8 mouse cellular contexts compared by ENCODE assay signal in the genomic region with DNA sequence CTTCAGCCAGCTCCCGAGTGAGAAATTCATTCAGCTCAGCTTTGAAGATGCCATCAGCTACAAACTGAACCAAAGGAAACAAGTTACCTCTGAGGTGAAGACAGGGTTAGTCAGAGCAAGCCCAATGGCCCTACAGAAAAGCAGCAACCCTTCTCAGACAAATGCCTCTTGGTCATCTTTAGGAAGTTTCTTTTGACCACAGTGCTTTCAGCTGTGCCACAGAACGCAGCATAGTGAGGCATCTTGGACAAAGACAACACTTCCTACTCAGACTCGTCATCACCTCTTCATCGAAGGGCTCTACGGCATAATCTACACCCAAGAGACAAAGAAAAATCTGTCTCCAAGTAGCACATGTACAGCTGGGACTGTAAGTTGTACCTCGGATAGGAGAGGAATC. TPM values are rescaled to one million over a fixed set of nuclear protein-coding genes. Genes with fewer than 3 reads are reported as not detected.
DNase-seq lines count a peak whose midpoint lies in the region; ATAC-seq and TF ChIP-seq lines count a peak whose summit lies in the region.

No protein-coding gene starts in this region.

- H3K79me2 ChIP-seq in C2C12 (ENCODE audit: control insufficient read depth, insufficient read depth) = peaks cover 49% of the 10 kb centered on the region

- H3K27ac ChIP-seq in gastrocnemius, adult 2 months = peak overlapping the region; percentile 88
- peak overlapping the region; percentile 81 for H3K27ac ChIP-seq in forebrain, embryonic 15.5 days (replicated peaks)
- peak overlapping the region; percentile 82 for H3K27ac ChIP-seq in liver, embryonic 15.5 days (replicated peaks)

- H3K36me3 ChIP-seq in C2C12 (ENCODE audit: control insufficient read depth, insufficient read depth) = peaks cover 35% of the 10 kb centered on the region
- peaks cover 47% of the 10 kb centered on the region for H3K36me3 ChIP-seq in forebrain, embryonic 15.5 days
- H3K36me3 ChIP-seq in liver, embryonic 15.5 days (replicated peaks) = peaks cover 50% of the 10 kb centered on the region

- peak overlapping the region; percentile 62 for H3K9ac ChIP-seq in forebrain, embryonic 15.5 days (replicated peaks)
- H3K9ac ChIP-seq in liver, embryonic 15.5 days = peak overlapping the region; percentile 78

- H3K27me3 ChIP-seq in C2C12 (ENCODE audit: control insufficient read depth, insufficient read depth, insufficient read length) = no peaks in the 10 kb centered on the region
- H3K27me3 ChIP-seq in forebrain, embryonic 15.5 days = peaks cover 4% of the 10 kb centered on the region; the same call in 1 of the 2 replicates
- H3K27me3 ChIP-seq in liver, embryonic 15.5 days = no peaks in the 10 kb centered on the region

- 6% methylated on average over 6 of the region's 6 CpGs for WGBS in forebrain, embryonic 15.5 days
- 0% methylated on average over 6 of the region's 6 CpGs for WGBS in liver, embryonic 15.5 days (ENCODE audit: insufficient replicate concordance)

- DNase-seq in gastrocnemius, adult 2 months = no peak
- DNase-seq in gastrocnemius, postnatal 36 days = no peak
- DNase-seq in frontal cortex, postnatal 10 days (ENCODE audit: low spot score in 2 of 2) = no peak
- no peak for DNase-seq in layer of hippocampus, adult 9-11 months
- DNase-seq in ovary, postnatal 36 days (ENCODE audit: low spot score) = no peak

- ATAC-seq in forebrain, embryonic 15.5 days (replicated peaks) = no peak
- no peak for ATAC-seq in liver, embryonic 15.5 days (ENCODE audit: insufficient read depth)

- H3K9me3 ChIP-seq in forebrain, embryonic 15.5 days = no peaks in the 10 kb centered on the region
- H3K9me3 ChIP-seq in liver, embryonic 15.5 days (replicated peaks) = no peaks in the 10 kb centered on the region

- H3K4me1 ChIP-seq in forebrain, embryonic 15.5 days = peaks cover 41% of the 10 kb centered on the region
- H3K4me1 ChIP-seq in liver, embryonic 15.5 days (replicated peaks) = peaks cover 56% of the 10 kb centered on the region

- peak overlapping the region; percentile 50 for H3ac ChIP-seq in C2C12 (ENCODE audit: control insufficient read depth, insufficient read length, low read depth)

- intact Hi-C loops in gastrocnemius, adult 2 months (cut with DNase I) = no loop called here
- intact Hi-C loops in gastrocnemius, postnatal 36 days (cut with DNase I) = no loop called here

- peaks cover 33% of the 10 kb centered on the region for H3K79me3 ChIP-seq in C2C12 (ENCODE audit: low read depth)

- peak overlapping the region; percentile 83 for H3K4me3 ChIP-seq in gastrocnemius, adult 2 months
- peak overlapping the region; percentile 85 for H3K4me3 ChIP-seq in C2C12 (ENCODE audit: insufficient read depth, poor library complexity, severe bottlenecking)
- peak overlapping the region; percentile 58 for H3K4me3 ChIP-seq in forebrain, embryonic 15.5 days
- H3K4me3 ChIP-seq in liver, embryonic 15.5 days (replicated peaks) = peak overlapping the region; percentile 77

- no peak for TF ChIP-seq CTCF in gastrocnemius, adult 2 months (IDR thresholded peaks at IDR 0.05)
- no peak for TF ChIP-seq CTCF in C2C12 (IDR thresholded peaks at IDR 0.05; ENCODE audit: control insufficient read depth, insufficient read depth, insufficient read length)

- H3K4me2 ChIP-seq in forebrain, embryonic 15.5 days (replicated peaks) = peak overlapping the region; percentile 82
- peak overlapping the region; percentile 81 for H3K4me2 ChIP-seq in liver, embryonic 15.5 days

TF ChIP-seq in C2C12, 6 proteins besides CTCF, POLR2A, EP300 and RAD21:
- TF ChIP-seq MYOG (IDR thresholded peaks at IDR 0.05; ENCODE audit: control insufficient read depth, extremely low read depth, insufficient read length) (no peak), USF1 (IDR thresholded peaks at IDR 0.05; ENCODE audit: low read depth) (no peak), MYOD1 (IDR thresholded peaks at IDR 0.05; ENCODE audit: control insufficient read depth, insufficient read length, low read depth) (no peak), CEBPB (IDR thresholded peaks at IDR 0.05; ENCODE audit: low read depth) (no peak), FOSL1 (IDR thresholded peaks at IDR 0.05; ENCODE audit: insufficient read depth, low read length, poor library complexity, severe bottlenecking) (no peak), MAX (IDR thresholded peaks at IDR 0.05) (no peak)

RNA-seq across cellular contexts. Expression of a gene that starts 0.9 kb away (rescaled TPM):
- 100 to 1,000 TPM; 242 to 287 TPM for total RNA-seq in gastrocnemius, adult 2 months (2021)
- total RNA-seq in gastrocnemius, postnatal 36 days (2021) = 100 to 1,000 TPM; 210 to 242 TPM
- polyA plus RNA-seq in C2C12 (2012; fragmentation: generic; extraction: Trizol) = 2,967 TPM
- polyA plus RNA-seq in forebrain, embryonic 15.5 days (2015; fragmentation: Nextera tagmentation; extraction: Ambion mirVana) = 553 and 561 TPM in 2 replicates
- 380 and 449 TPM in 2 replicates for polyA plus RNA-seq in liver, embryonic 15.5 days (2015; fragmentation: Nextera tagmentation; extraction: Ambion mirVana)

RNA-seq across cellular contexts. Expression of a gene that starts 16.8 kb away (rescaled TPM):
- not detected for total RNA-seq in gastrocnemius, adult 2 months (2021)
- total RNA-seq in gastrocnemius, postnatal 36 days (2021) = not detected
- not detected for polyA plus RNA-seq in C2C12 (2012; fragmentation: generic; extraction: Trizol)
- polyA plus RNA-seq in forebrain, embryonic 15.5 days (2015; fragmentation: Nextera tagmentation; extraction: Ambion mirVana) = 3.8 and 7.1 TPM in 2 replicates
- polyA plus RNA-seq in liver, embryonic 15.5 days (2015; fragmentation: Nextera tagmentation; extraction: Ambion mirVana) = 0.06 and 0.09 TPM in 2 replicates

RNA-seq across cellular contexts. Expression of a gene that starts 52.6 kb away (rescaled TPM):
- total RNA-seq in gastrocnemius, adult 2 months (2021) = 10 to 100 TPM in 1 of 2 experiments, 1 to 10 TPM in 1; 6.9 to 10.8 TPM
- total RNA-seq in gastrocnemius, postnatal 36 days (2021) = 1 to 10 TPM; 7.8 to 8.6 TPM
- 10.3 TPM for polyA plus RNA-seq in C2C12 (2012; fragmentation: generic; extraction: Trizol)
- polyA plus RNA-seq in forebrain, embryonic 15.5 days (2015; fragmentation: Nextera tagmentation; extraction: Ambion mirVana) = 14.3 and 15.1 TPM in 2 replicates
- 97.2 and 101 TPM in 2 replicates for polyA plus RNA-seq in liver, embryonic 15.5 days (2015; fragmentation: Nextera tagmentation; extraction: Ambion mirVana)
